Mouse (Mus musculus) activated CD4-positive, CD25-positive, alpha-beta regulatory T cell, adult 4 months (primary cell): ENCODE measurements around the gene Mdga2. TPM values are rescaled to one million over a fixed set of nuclear protein-coding genes. Genes with fewer than 3 reads are reported as not detected.

Source experiments
- ATAC-seq: one replicate; pipeline ENCODE4 v1.8.0; 2017
- polyA plus RNA-seq, 2 experiments: library from polyadenylated mRNA; unstranded; fragments of 100-300 nt; shearing (Covaris generic); gene quantifications; one replicate each; pipeline ENCODE4 v1.2.1; 2017

The Mdga2 gene
- polyA plus RNA-seq, 2 experiments from 2014 or later: 0.33 TPM; not detected in 1

GRCm38 (mm10) chr12:67056621-67057020, 165.7 kb downstream of the Mdga2 start:
- no peak for ATAC-seq

- no peak for ATAC-seq
Observed at GRCm38 (mm10) chr12:67045099-67045750, 177.1 kb downstream of the Mdga2 start.

- ATAC-seq: no peak
Observed at GRCm38 (mm10) chr12:67041865-67042264, 180.5 kb downstream of the Mdga2 start.

- ATAC-seq: no peak
Observed at GRCm38 (mm10) chr12:67035509-67036261, 186.7 kb downstream of the Mdga2 start.

- no peak for ATAC-seq
Observed at GRCm38 (mm10) chr12:67017192-67017591, 205.2 kb downstream of the Mdga2 start.

- ATAC-seq: no peak
Observed at GRCm38 (mm10) chr12:67011368-67011767, 211.0 kb downstream of the Mdga2 start.

- ATAC-seq: no peak
Observed at GRCm38 (mm10) chr12:67010318-67010717, 212.0 kb downstream of the Mdga2 start.

GRCm38 (mm10) chr12:67009191-67009590, 213.2 kb downstream of the Mdga2 start:
- ATAC-seq: no peak

- no peak for ATAC-seq
Observed at GRCm38 (mm10) chr12:66954129-66954528, 268.2 kb downstream of the Mdga2 start.

GRCm38 (mm10) chr12:66915741-66916140, 306.6 kb downstream of the Mdga2 start:
- no peak for ATAC-seq

GRCm38 (mm10) chr12:66899366-66899765, 323.0 kb downstream of the Mdga2 start:
- ATAC-seq: no peak

- ATAC-seq: no peak
Observed at GRCm38 (mm10) chr12:66896790-66897189, 325.6 kb downstream of the Mdga2 start.

GRCm38 (mm10) chr12:66890296-66890695, 332.1 kb downstream of the Mdga2 start:
- ATAC-seq: no peak

- no peak for ATAC-seq
Observed at GRCm38 (mm10) chr12:66889276-66889675, 333.1 kb downstream of the Mdga2 start.

- no peak for ATAC-seq
Observed at GRCm38 (mm10) chr12:66888636-66889035, 333.7 kb downstream of the Mdga2 start.

- ATAC-seq: no peak
Observed at GRCm38 (mm10) chr12:66866199-66866598, 356.1 kb downstream of the Mdga2 start.

- no peak for ATAC-seq
Observed at GRCm38 (mm10) chr12:66853167-66853566, 369.2 kb downstream of the Mdga2 start.

GRCm38 (mm10) chr12:66840336-66840735, 382.0 kb downstream of the Mdga2 start:
- ATAC-seq: no peak

- ATAC-seq: no peak
Observed at GRCm38 (mm10) chr12:66755653-66756052, 466.7 kb downstream of the Mdga2 start.

GRCm38 (mm10) chr12:66734536-66734935, 487.8 kb downstream of the Mdga2 start:
- ATAC-seq: no peak

GRCm38 (mm10) chr12:66724474-66724873, 497.9 kb downstream of the Mdga2 start:
- ATAC-seq: no peak

GRCm38 (mm10) chr12:66708334-66708733, 514.0 kb downstream of the Mdga2 start:
- ATAC-seq: no peak

- no peak for ATAC-seq
Observed at GRCm38 (mm10) chr12:66707431-66707830, 514.9 kb downstream of the Mdga2 start.

- no peak for ATAC-seq
Observed at GRCm38 (mm10) chr12:66705015-66705414, 517.3 kb downstream of the Mdga2 start.
